ENCODE assay signal across 8 mouse cellular contexts in genomic region chrX:8132017-8132976, GRCm38 (mm10). TPM values are rescaled to one million over a fixed set of nuclear protein-coding genes. Genes with fewer than 3 reads are reported as not detected.
DNase-seq lines count a peak whose midpoint lies in the region; ATAC-seq and TF ChIP-seq lines count a peak whose summit lies in the region.

TSS of gene Wdr13 (minus strand) at chrX:8132892.

- peak within 1 kb of the TSS; percentile 67 for H3K9ac ChIP-seq in hindbrain, embryonic 14.5 days

- 13% methylated on average over 36 of the region's 40 CpGs for WGBS in hindbrain, embryonic 14.5 days

- no peaks in the 10 kb centered on the region for H3K9me3 ChIP-seq in hindbrain, embryonic 14.5 days (ENCODE audit: control insufficient read depth, low read length)

- DNase-seq in Patski (ENCODE audit: low read depth, low spot score) = peak; percentile 73
- DNase-seq in cerebellum, postnatal 14 days = peak; percentile 88 to 89
- peak; percentile 74 to 80 for DNase-seq in frontal cortex, postnatal 25 days (ENCODE audit: low spot score in 2 of 2)
- DNase-seq in hindbrain, embryonic 14.5 days (ENCODE audit: low spot score) = peak; percentile 88
- peak; percentile 86 to 87 for DNase-seq in layer of hippocampus, postnatal 36 days
- peak; percentile 95 for DNase-seq in lung, postnatal 36 days
- peak; percentile 94 for DNase-seq in retina, postnatal 1 day
- DNase-seq in urinary bladder, adult 18-20 months (ENCODE audit: low spot score in 2 of 2) = peak; percentile 59 to 85

- ATAC-seq in Patski = peak; percentile 77
- ATAC-seq in hindbrain, embryonic 14.5 days (ENCODE audit: low FRiP score) = peak; percentile 86

- H3K4me1 ChIP-seq in hindbrain, embryonic 14.5 days (replicated peaks; ENCODE audit: control insufficient read depth, insufficient read depth, low read length) = peaks cover 5% of the 10 kb centered on the region; the same call in 1 of the 2 replicates

- no peaks in the 10 kb centered on the region for H3K27me3 ChIP-seq in Patski
- H3K27me3 ChIP-seq in hindbrain, embryonic 14.5 days (ENCODE audit: control insufficient read depth, insufficient read depth, low read length) = no peaks in the 10 kb centered on the region

- TF ChIP-seq CTCF in Patski (IDR thresholded peaks at IDR 0.05) = no peak

- H3K4me2 ChIP-seq in hindbrain, embryonic 14.5 days (replicated peaks) = peak within 1 kb of the TSS; percentile 54

- H3K36me3 ChIP-seq in hindbrain, embryonic 14.5 days (replicated peaks; ENCODE audit: control insufficient read depth, insufficient read depth) = peaks cover 33% of the 10 kb centered on the region; the same call in 1 of the 2 replicates

- in situ Hi-C loops in Patski (cut with MboI; ENCODE audit: low pct_unique_long_range_greater_than_20kb) = no loop called here

- CTCF ChIA-PET in Patski (lab: Charles Lee) = interaction anchor here (1.1 to 1.2 kb wide), 2 partner anchors 8 to 17 kb away, joined by 3 to 4 read pairs; no protein-coding TSS in a partner anchor

- H3K27ac ChIP-seq in hindbrain, embryonic 14.5 days = peak within 1 kb of the TSS; percentile 97

- peak within 1 kb of the TSS; percentile 57 for H3K4me3 ChIP-seq in hindbrain, embryonic 14.5 days (replicated peaks; ENCODE audit: low read length)

- POLR2A ChIA-PET in Patski (lab: Charles Lee) = interaction anchor here (1.0 kb wide), 1 partner anchor 8 kb away, joined by 4 read pairs; no protein-coding TSS in a partner anchor

RNA-seq across cellular contexts. Expression of gene Wdr13, which starts in this region (rescaled TPM):
- 66.1 TPM for polyA plus RNA-seq in Patski (2021)
- 56.6 and 60.9 TPM in 2 replicates for polyA plus RNA-seq in hindbrain, embryonic 14.5 days (2014; fragmentation: Nextera tagmentation; extraction: Ambion mirVana)
- 100 to 1,000 TPM; 215 to 227 TPM for total RNA-seq in layer of hippocampus, postnatal 36 days (2021)

Comparison
In these comparisons a context has a peak if more than half of its experiments do, and no peak if none do; other contexts are left out.
1. Peak in every context shown above with its lines: DNase-seq, ATAC-seq, H3K4me3 ChIP-seq and H3K27ac ChIP-seq.